Mouse (Mus musculus): Measurements from ENCODE around the gene Ubl4b.
A peak's percentile ranks its signal among the peaks of the same experiment; 100 is the strongest.

The Ubl4b gene

GRCm38 (mm10) chr3:107567766-107568165, 12.9 kb upstream of the Ubl4b start:
- no peak for DNase-seq

GRCm38 (mm10) chr3:107565331-107565730, 10.5 kb upstream of the Ubl4b start:
- no peak for DNase-seq

- no peak for DNase-seq
These were observed 9.0 kb upstream of the Ubl4b start for GRCm38 (mm10) chr3:107563880-107564279.

GRCm38 (mm10) chr3:107562591-107562990, 7.7 kb upstream of the Ubl4b start:
- DNase-seq = no peak

- DNase-seq = no peak
These were observed 7.2 kb upstream of the Ubl4b start for GRCm38 (mm10) chr3:107562104-107562503.

- peak; percentile 79 for DNase-seq
These were observed 4.3 kb upstream of the Ubl4b start for GRCm38 (mm10) chr3:107559183-107559582.

GRCm38 (mm10) chr3:107558740-107559139, 3.9 kb upstream of the Ubl4b start:
- DNase-seq = no peak

GRCm38 (mm10) chr3:107550409-107551049, 4.3 kb downstream of the Ubl4b start:
- DNase-seq = peak; percentile 56

- peak; percentile 77 for DNase-seq
These were observed 7.9 kb downstream of the Ubl4b start for GRCm38 (mm10) chr3:107546956-107547355.

- peak; percentile 22 for DNase-seq
These were observed 9.0 kb downstream of the Ubl4b start for GRCm38 (mm10) chr3:107545716-107546412.

- no peak for DNase-seq
These were observed 9.6 kb downstream of the Ubl4b start for GRCm38 (mm10) chr3:107545278-107545677.

GRCm38 (mm10) chr3:107543158-107544080, 11.5 kb downstream of the Ubl4b start:
- no peak for DNase-seq

- no peak for DNase-seq
These were observed 12.3 kb downstream of the Ubl4b start for GRCm38 (mm10) chr3:107542584-107542983.

- no peak for DNase-seq
These were observed 17.4 kb downstream of the Ubl4b start for GRCm38 (mm10) chr3:107537504-107537889.

GRCm38 (mm10) chr3:107536810-107537503, 17.9 kb downstream of the Ubl4b start:
- peak; percentile 30 for DNase-seq

GRCm38 (mm10) chr3:107534951-107535350, 19.9 kb downstream of the Ubl4b start:
- no peak for DNase-seq

- no peak for DNase-seq
These were observed 21.3 kb downstream of the Ubl4b start for GRCm38 (mm10) chr3:107533532-107533931.

GRCm38 (mm10) chr3:107530581-107530980, 24.3 kb downstream of the Ubl4b start:
- DNase-seq = no peak

GRCm38 (mm10) chr3:107529182-107529581, 25.7 kb downstream of the Ubl4b start:
- DNase-seq = no peak

- DNase-seq = no peak
These were observed 26.3 kb downstream of the Ubl4b start for GRCm38 (mm10) chr3:107528401-107529118.

- no peak for DNase-seq
These were observed 30.3 kb downstream of the Ubl4b start for GRCm38 (mm10) chr3:107524547-107524946.

- no peak for DNase-seq
These were observed 33.9 kb downstream of the Ubl4b start for GRCm38 (mm10) chr3:107520931-107521330.
